Mouse (Mus musculus) ovary, postnatal 14 days (tissue): ENCODE data around the gene Hist1h3e.

Source experiments
- DNase-seq: peaks from one replicate; pipeline ENCODE4 v3.0.0; 2022; ENCODE audit warnings: low spot score

Hist1h3e gene

GRCm38 (mm10) chr13:23518295-23518603, 43.9 kb downstream of the Hist1h3e start:
- no peak for DNase-seq

- peak; percentile 85 for DNase-seq
Observed at GRCm38 (mm10) chr13:23517603-23518294, 44.4 kb downstream of the Hist1h3e start.

- peak; percentile 61 for DNase-seq
Observed at GRCm38 (mm10) chr13:23516822-23517602, 45.2 kb downstream of the Hist1h3e start.

GRCm38 (mm10) chr13:23515826-23516620, 46.1 kb downstream of the Hist1h3e start:
- no peak for DNase-seq

GRCm38 (mm10) chr13:23515281-23515680, 46.9 kb downstream of the Hist1h3e start:
- DNase-seq, result no peak

- no peak for DNase-seq
Observed at GRCm38 (mm10) chr13:23513517-23513916, 48.7 kb downstream of the Hist1h3e start.
